In the genomic region with DNA sequence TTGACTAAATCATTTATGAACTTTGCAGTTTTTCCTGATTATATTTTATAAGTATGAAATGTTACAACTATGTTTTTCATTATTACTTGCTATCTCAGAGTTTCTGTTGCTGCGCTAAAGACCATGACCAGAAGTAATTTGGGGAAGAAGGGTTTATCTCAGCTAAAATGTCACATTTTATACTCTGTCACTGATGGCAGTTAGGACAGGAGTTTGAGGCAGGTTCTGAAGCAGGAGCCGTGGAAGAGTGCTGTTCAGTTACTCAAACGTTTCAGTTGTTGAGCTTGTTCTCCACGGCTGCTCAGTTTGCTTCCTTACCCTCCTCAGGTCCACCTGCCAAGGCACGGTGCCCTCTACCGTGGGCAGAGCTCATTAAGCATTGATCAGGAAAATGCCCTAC, we compare ENCODE assay signal across 31 mouse cellular contexts. TPM values are rescaled to one million over a fixed set of nuclear protein-coding genes. Genes with fewer than 3 reads are reported as not detected.
"Had no signal": no experiment of that assay in that cellular context is flagged by ENCODE, and none has a peak within 500 bp of the region (broad histone marks: within the 10 kb centered on the region; RNA-seq: fewer than 3 reads in every experiment).

No protein-coding gene starts in this region.

- H3K9me3 ChIP-seq: heart, embryonic 10.5 days; heart, embryonic 12.5 days; heart, embryonic 13.5 days; heart, embryonic 15.5 days; hindbrain, embryonic 10.5 days; hindbrain, embryonic 12.5 days; hindbrain, embryonic 13.5 days; hindbrain, embryonic 15.5 days; intestine, embryonic 15.5 days; kidney, embryonic 15.5 days had no signal

- H3K9ac ChIP-seq: heart, embryonic 12.5 days; heart, embryonic 13.5 days; heart, embryonic 15.5 days; hindbrain, embryonic 12.5 days; hindbrain, embryonic 13.5 days; hindbrain, embryonic 14.5 days; hindbrain, embryonic 15.5 days; intestine, embryonic 15.5 days; kidney, embryonic 15.5 days had no signal

- H3K4me3 ChIP-seq: heart, embryonic 10.5 days; heart, embryonic 12.5 days; heart, embryonic 13.5 days; heart, embryonic 15.5 days; hindbrain, embryonic 10.5 days; hindbrain, embryonic 12.5 days; hindbrain, embryonic 13.5 days; hindbrain, embryonic 15.5 days; intestine, embryonic 15.5 days; kidney, embryonic 15.5 days; layer of hippocampus, adult 2 months; left cerebral cortex, adult 2 months had no signal

- DNase-seq: heart, postnatal 10 days; heart, postnatal 14 days; heart, postnatal 36 days; heart, postnatal 4 days; kidney, adult 11 months; kidney, adult 18-20 months; kidney, adult 2 months; kidney, adult 8-10 months; kidney, adult 9 months; kidney, postnatal 14 days; kidney, postnatal 25 days; kidney, postnatal 36 days; kidney, postnatal 4 days; layer of hippocampus, adult 9-11 months; layer of hippocampus, postnatal 36 days had no signal

- H3K27me3 ChIP-seq: heart, embryonic 12.5 days; heart, embryonic 13.5 days; heart, embryonic 15.5 days; hindbrain, embryonic 12.5 days; hindbrain, embryonic 13.5 days; hindbrain, embryonic 15.5 days; intestine, embryonic 15.5 days; kidney, embryonic 15.5 days had no signal

- H3K27ac ChIP-seq: heart, embryonic 10.5 days; heart, embryonic 13.5 days; heart, embryonic 15.5 days; hindbrain, embryonic 10.5 days; hindbrain, embryonic 12.5 days; hindbrain, embryonic 13.5 days; hindbrain, embryonic 14.5 days; hindbrain, embryonic 15.5 days; hindbrain, postnatal 0 days; intestine, embryonic 15.5 days; kidney, embryonic 15.5 days; kidney, postnatal 0 days; layer of hippocampus, adult 2 months; left cerebral cortex, adult 2 months had no signal

- H3K4me1 ChIP-seq: heart, embryonic 10.5 days; heart, embryonic 12.5 days; heart, embryonic 13.5 days; heart, embryonic 15.5 days; hindbrain, embryonic 12.5 days; hindbrain, embryonic 13.5 days; hindbrain, embryonic 15.5 days; intestine, embryonic 15.5 days; kidney, embryonic 15.5 days had no signal

RNA-seq across cellular contexts. Expression of a gene that starts 47.7 kb away (rescaled TPM):
- total RNA-seq: hematopoietic stem cell, adult 5-6 weeks had no signal
